Mouse (Mus musculus): ENCODE data around the gene Laptm4a.

GRCm38 (mm10) chr12:8879389-8879788 lies 42.1 kb upstream of the Laptm4a start:
- TF ChIP-seq CTCF (IDR thresholded peaks at IDR 0.05; ENCODE audit: control insufficient read depth, insufficient read depth, low read length) (no peak), POLR2A (IDR thresholded peaks at IDR 0.05; ENCODE audit: borderline replicate concordance, control insufficient read depth, low read depth, low read length) (no peak)

Data from bone marrow, adult 2 months (tissue).